Mouse (Mus musculus) embryo, embryonic 10.5 days (tissue): ENCODE measurements around the gene Pla2r1.

ENCODE experiments used
- DNase-seq: peaks from one replicate; pipeline ENCODE4 v3.0.0-alpha.2; 2015; ENCODE audit warnings: low spot score

Pla2r1 gene

DNA sequence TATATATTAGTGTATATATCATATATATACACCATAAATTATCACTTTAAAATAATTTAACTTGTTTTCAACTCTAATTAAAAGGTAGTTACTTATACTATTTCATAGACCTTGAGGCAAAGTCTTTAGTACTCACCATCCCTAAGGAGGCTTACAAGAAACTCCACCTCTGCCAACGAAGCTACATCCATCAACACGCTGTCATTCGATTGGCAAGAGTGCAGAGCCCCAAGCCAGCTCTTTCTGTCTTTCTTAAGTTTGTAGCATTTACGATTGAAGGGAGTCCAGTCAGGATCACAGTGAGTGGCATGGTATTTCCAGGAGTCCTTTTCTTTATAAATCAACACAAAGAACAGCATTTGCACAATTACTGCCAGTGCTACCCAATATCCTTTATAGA lies 49.1 kb downstream of the Pla2r1 start:
- no peak for DNase-seq

DNA sequence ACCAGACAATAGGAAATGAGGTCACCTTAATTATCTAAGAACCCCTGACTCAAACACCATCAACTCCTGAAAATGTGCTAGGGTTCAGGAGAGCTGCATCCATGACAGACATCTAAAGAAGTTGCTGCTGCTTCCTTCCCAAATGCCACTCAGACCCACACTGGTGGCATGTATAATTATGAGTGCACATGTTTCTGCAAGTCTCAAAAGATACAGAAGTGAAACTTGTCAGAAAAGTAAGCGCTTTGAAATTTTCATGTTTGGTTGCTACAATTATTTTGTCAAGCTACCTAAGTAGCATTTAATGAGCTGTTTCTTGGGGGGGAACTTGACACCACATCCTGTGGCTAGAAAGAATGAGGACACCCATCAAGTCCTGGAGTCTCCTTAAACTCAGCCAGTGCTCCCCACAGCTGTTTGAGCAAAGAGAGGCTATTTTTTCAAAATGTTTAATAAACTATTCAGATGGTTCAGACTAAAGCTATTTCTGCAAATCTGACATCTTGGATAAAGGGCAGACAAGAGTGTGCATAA lies 52.5 kb downstream of the Pla2r1 start:
- no peak for DNase-seq

DNA sequence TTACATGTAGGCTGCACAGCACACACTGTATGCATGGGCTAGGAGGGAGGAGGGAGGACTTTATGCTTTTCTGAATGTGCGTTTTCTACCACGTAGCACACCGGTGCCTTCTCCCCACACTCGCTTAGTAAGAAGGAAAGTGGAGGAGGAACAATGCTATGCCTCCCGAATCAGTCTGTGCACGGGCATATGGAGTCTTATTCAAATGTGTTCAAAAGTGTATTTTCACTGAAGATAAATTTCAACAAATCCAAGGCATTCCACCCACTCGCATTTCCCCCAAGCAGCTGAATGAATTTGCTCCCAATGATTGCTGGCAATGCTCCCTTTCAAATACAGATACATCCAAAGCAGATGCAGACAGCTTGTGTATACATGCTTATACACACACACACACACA lies 73.2 kb downstream of the Pla2r1 start:
- no peak for DNase-seq

DNA sequence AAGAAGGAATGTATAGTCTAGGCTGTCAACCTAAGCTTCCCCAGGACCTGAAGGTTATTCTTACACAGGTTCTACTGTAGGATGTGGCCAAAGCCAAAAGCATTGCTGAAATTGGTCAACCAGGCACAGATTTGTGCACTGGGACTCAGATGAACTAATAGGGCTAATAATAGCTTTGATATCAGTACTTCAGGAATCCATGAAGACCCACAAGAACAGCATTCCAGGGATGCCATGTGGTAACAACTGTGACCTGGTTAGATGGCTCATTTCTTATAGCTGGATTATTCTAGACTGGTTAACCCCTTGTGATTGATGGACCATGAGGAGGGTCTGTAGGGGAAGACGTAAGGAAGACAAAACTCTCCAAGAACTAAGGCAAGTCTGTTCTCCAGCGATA lies 74.3 kb downstream of the Pla2r1 start:
- DNase-seq, result no peak

DNA sequence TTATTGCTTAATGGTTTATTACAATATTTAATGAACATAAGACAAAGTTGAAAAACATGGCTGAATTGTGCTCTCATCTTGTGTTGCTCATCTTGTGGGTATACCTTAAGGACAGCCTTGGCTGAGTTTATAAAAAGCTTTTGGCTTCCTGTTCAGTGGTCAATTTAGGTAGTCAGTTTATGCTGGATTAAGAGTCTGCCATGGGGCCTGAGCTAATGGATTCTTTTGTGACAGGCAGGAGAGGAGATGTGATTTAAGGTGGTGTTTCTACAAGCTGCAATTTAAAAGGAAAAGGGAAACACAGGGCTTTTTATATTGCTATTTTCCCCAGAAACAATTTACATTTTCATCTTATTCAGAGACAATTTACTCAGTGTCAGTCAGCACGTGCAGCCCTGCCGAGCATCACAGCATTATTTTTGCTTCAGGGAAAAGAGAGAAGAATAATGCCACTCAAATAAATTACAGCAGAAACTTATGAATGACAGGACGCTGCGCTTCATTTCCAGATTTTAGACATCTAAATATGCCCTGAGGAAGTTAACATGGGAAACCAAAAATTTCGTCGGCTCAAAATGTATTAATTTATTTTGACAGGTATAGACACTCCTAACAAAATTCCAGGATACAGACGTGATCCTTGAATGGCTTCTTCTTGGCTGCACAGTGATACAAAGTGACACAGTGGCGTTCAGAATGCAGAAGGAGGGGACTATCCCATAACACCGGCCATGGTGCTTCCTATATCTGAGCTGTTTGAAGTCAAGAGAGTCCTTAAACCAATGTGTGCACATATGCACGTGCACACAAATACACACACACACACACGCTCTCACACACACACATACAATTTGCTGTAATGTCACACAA lies 84.0 kb downstream of the Pla2r1 start:
- no peak for DNase-seq

DNA sequence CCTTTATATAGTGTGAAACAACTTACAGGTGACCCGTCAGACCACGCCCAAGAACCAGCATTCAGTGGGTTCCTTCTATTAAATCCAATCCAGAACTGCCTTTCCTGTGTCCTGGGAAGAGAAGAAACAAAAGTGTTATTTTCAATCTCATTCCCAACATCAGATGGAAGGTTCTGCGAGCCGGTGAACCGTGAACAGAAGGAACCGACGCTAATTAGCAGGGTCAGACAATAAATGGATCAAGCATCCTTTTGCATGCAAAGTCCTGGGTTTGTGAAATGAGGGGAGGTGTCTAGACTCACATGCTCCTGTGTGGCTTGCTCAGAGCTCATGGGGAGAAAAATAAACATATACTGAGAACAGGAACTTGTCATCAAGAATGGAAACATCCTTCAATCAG lies 100.7 kb downstream of the Pla2r1 start:
- no peak for DNase-seq

DNA sequence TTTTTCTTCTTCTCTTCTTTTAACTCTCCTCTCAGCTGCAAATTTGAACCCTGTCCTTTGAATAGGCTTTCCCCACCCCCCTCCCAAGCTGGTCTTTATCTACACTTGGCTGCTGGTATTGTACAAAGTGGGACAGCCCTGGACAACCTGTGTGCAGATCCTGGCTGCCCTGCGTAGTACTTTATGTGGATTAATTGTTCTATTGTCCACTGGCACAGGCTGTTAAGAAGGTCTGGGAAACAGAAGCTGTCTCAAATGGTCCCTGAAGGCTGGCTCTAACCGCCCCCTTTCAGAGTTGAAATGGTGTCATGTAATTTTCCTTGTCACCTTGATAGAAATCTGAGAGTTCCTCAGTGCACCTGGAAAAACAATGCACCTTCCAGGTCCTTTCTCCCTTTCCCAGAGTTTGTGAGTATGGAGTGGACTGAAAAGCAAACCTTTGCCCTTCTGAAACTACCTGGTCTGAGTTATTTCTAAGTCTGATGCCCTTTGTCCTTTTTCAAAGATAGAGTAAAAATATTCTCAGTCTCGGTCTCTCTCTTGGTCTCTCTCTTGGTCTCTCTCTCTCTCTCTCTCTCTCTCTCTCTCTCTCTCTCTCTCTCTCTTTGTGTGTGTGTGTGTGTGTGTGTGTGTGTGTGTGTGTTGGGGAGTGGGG lies 101.9 kb downstream of the Pla2r1 start:
- no peak for DNase-seq

DNA sequence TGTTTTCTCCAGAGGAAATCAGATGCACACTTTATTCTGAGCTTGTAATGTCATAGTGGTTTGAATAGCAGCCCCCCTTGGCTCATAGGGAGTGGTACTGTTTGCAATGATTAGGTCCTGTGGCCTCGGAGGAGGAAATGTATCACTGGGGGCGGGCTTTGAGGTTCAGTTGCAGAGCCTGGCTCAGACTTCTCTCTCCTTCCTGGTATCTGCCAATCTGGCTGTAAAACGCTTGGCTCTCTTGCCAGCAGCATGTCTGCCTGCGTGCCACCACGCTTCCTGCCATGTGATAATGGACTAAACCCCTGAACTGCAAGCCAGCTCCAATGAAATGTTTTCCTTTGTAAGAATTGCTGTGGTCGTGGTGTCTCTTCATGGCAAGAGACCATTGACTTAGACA lies 103.4 kb downstream of the Pla2r1 start:
- no peak for DNase-seq

DNA sequence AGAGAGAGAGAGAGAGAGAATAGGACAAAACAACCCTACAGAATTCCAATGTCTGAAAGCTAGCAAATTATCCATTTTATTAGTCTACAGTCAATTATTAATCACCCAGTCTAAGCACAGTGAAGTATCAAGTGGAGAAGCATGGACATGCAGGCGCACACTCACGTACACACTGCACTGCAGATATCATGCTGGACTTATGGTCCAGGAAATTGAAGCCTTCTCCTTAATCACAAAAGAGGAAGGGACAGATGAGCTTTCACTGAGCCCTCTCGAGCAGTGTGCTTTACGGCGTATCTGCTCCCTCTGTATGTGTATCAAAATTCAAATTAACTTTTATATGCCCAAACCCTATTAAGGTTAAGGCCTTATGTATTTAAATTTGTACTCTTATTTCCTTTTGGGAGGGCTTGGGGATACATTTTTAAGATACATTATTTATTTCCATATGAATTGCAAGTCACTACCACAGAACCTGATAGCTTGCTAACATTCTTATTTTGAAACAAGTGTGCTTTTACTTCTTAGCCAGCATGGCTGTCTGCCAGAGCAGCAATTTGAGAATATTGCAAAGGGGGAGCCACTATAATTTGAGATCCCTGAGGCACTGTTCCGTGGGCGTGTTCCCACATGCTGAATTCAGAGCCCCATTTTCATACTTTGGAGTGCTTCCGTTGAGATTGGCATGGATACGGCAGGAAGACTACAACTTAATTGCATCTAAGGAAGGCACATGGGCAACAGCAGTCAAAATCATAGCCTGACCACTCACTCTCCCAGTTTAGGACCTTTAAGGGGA lies 108.2 kb downstream of the Pla2r1 start:
- no peak for DNase-seq

DNA sequence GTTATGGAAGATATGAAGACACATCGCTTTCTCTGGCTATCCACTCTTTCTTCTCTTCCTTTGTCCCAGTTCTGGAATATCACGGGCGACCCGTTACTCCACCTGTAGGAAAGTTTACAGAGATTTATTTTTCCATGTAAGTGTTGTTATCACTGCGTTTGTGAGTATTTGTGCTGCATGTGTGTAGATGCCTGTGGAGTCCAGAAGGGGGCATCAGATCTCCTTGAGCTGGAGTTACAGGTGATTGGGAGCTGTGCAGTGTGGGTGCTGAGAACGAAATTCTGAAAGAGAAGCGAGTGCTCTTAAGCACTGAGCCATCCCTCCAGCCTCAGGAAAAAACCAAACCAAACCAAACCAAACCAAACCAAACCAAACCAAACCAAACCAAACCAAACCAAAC lies 109.8 kb downstream of the Pla2r1 start:
- DNase-seq, result no peak

DNA sequence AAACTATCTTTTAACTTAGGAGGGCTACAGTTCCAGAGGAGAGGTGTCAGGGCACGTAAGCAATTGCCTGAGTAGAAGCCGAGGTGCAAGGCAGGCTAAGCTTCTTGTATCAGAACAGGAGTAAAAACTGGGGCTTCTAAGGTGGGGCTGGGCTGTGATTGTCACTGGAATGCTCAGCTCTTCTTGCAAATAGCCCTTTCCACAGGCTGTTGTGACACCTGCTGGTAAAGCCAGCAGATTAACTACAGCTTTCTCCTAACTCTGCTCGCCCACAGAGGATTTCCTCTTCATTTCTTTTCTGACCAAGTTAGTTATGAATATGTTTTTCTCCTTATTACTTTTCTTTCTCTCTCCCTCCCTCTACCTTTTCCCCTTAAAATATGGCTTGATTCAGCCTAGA lies 111.2 kb downstream of the Pla2r1 start:
- peak; percentile 39 for DNase-seq

DNA sequence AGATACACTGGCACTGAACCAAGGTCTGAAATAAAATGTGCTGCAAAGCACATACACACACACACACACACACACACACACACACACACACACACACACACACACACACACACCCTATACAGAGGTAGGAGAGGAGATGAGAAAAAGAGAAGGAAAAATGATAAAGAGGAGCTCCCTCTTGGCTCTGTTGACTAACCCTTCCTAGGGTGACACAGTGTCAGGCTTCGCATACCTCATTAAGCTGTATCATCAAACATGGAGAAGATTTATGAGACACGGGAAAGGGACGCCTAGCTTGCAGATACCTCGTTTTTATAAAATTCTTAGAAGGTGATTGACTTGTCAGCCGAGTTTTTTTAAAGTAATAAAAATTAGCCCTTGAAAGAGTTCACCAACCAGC lies 116.3 kb downstream of the Pla2r1 start:
- no peak for DNase-seq

DNA sequence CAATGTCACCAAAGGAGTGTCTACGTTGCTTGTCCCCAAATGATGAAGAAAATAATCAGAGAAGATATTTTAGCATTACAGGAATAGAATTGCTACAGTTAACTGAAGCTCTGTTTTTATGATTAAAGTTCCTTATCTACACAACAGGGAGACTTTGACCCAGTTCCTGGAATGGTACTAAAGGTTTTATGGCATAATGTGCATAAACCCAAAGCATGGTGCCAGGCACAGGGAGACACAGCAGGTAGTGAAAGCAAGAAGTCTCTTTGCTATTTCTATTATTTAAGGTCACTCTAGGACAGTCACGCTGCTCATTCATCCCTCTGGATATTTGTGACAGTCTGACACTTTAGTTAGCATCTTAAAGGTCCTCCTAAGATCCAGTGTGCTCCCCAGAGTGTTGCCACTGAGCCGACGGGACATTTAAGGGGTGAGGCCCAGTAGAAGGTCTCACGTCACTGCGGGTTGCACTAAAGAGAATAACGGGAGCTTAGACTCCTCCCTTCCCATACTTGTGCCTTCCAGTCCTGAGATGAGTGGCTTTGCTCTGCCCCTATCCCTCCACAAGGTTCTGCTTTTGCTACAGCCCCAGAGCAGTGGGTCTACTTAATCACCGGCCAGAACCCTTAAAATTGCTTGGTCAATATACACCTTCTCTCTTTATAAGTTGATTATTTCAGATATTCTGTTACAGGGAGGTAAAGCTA lies 122.6 kb downstream of the Pla2r1 start:
- no peak for DNase-seq

DNA sequence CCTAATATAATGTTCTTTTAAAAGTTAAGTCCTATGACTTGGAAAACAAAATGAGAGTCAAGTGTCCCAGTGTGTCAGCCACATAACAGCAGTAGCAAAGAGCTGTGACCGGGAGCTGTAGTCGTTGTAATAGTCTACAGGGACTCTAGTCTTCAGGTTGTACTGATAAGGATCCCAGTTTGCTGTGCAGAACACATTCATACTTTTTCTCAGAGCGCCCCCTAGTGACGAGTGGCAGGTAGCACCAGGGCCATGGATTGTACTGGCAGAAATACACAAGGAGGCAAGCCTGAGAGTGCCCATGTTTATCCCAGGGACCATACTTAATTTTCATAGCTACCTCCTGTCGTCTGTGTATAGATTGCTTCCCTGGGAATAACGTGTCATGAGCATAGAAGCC lies 135.0 kb downstream of the Pla2r1 start:
- DNase-seq, result peak; percentile 90

DNA sequence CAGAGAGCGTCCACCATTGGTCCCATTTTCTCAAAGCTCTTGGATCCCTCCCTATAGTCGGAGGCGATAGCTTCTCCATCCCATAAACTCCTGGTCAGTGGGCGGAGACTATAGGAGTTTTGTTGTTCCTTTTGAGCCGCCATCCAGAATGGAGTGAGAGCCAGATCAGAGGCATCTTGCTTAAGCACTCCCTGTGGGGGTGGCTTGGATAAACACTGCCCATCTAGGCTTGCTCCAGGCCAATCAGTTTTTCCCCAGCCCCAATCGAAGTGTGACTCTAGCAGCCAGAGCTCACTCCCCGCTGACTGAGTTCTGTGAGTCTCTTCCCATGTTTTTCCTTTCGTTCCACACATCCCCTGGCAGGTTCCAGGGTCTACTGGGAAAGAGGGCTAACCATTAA lies 138.8 kb downstream of the Pla2r1 start:
- DNase-seq, result peak; percentile 34

DNA sequence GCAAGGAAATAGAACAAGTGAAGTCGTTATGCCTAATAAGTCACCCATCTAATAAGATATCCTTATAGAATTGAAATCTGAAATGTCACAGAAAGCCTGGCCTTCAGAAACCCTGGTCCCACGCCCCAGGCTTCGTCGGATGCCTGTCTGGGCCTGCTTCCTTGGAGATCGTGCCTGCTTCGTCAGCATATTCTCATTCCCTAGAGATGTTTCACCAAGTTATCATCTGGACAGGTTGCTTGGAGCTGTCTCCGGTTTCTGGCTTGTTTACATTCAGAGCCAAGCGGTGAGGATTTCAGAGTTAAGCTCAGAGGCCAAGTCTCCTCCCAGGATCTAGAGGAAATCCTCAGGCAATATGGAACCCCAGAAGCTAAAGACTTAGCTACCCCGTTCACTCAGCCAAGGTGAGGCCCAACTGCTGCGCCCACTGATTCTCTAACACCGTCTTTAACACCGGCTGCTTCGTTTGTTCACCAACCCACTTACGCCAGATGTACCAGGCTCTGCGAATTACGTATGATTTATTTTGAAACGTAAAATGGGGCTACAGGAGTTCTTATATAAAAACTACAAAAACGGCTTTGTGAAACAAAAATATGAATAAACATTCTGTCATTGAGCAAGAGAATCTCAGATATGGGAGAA lies 140.0 kb downstream of the Pla2r1 start:
- peak; percentile 14 for DNase-seq

DNA sequence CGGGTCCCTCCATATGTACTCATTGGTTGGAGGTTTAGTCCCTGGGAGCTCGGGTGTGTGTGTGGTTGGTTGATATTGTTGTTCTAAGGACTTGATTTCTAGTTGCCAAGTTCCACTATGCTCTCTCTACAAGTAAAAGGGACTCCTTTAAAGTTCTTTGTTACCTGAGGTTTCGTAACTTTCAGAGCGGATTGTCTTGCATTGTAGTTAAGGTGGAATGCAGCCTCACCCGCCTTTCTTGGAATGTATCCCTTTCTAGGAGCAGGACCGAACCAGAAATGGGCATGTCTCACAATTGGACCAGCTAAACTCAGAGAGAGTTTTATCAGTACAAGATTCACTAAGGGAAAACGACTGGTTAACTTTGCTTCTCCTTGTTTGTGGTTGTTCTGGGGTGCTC lies 141.9 kb downstream of the Pla2r1 start:
- no peak for DNase-seq

DNA sequence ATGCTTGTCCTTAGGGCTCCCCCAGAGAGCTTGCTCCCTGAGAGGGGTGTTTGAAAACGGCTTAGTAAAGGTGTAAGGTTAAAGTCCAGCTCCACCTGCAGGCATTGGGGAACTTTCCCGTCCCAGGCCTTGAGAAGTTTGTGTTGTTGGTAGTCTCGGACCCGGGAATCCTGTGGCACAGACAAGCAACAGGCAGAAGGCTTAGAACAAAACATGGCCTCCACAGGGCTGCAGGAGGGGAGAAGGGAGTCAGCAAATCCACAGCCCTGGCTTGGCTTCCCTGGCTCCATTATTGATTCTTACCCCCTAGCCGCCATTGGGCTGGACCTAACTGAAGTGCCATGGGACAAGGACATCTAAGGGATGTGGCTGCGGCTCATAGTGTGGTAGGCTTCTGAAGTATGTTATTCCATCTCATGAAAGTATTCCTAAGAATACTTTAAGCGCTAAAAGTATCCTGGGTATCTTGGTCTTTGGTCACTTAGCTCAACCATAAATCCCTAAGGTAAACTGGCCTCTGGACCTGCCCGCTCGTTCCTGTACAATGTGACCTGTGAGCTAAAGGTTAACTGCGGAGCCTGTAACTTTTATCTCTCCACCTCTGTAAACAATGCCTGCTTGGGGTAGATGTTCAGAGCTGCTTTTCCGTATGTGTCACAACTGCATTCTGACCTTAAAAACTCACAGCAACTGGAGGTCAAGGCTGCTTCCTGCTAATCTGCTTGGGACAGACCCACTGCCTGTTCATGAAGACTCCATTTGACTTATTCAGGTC lies 142.9 kb downstream of the Pla2r1 start:
- no peak for DNase-seq

DNA sequence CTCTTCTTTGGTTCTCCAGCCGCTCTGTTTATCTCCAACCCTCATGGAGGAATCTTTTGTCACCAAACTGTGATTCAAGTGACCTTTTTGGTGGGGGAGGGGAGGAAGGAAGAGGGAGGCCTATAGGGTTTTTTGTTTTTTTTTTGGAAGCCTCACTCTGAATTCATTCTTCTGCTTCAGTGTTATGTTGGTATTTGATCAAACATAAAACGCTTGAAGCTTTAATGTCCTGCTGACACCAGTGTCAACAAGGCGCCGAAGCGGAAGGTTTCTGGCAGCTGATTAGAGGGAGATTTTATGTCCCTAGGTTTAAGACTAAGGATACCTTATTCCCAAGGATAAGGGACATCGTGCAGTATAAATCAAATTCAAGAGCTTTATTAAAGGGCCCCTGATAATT lies 143.9 kb downstream of the Pla2r1 start:
- DNase-seq, result no peak

DNA sequence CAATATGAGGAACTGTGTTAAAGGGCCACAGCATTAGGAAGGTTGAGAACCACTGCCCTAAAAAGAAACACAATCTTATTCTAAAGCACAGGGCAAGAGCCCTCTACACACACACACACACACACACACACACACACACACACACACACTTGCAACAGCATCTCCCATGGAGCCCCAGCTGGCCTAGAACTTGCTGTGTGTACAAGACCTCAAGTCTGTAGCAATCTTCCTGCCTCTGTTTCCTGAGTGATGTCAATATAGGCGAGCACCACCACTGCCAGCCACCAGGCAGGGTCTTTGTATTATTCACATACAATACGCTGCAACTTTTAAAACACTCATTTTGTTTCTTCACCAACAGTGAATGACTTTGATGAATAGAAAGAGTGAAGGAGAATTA lies 145.7 kb downstream of the Pla2r1 start:
- DNase-seq, result no peak

DNA sequence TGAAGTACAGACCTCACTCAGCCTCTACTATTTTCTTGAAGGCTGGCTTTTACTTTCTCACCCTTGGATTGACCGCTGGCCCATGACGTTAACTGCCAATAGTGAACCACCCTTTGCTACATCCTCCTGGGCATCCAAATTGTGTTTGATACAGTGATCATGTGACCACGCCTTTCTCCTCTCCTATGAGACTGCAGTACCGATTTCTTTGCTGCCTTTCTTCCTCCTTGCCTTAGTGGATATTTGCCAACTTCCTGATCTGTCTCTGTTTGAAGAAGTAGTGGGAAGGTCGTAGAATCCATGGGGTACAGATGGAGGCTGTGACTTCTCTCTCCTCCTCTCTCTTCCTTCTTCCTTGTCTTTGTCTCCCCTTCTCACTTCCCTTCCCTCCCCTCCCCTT lies 147.7 kb downstream of the Pla2r1 start:
- DNase-seq, result no peak
